Mouse (Mus musculus): ENCODE data around the gene Utp20. TPM values are rescaled to one million over a fixed set of nuclear protein-coding genes. Genes with fewer than 3 reads are reported as not detected.

Gene Utp20
- polyA plus RNA-seq (2014; fragmentation: Nextera tagmentation; extraction: Ambion mirVana): 11.0 and 11.4 TPM in 2 replicates

DNA sequence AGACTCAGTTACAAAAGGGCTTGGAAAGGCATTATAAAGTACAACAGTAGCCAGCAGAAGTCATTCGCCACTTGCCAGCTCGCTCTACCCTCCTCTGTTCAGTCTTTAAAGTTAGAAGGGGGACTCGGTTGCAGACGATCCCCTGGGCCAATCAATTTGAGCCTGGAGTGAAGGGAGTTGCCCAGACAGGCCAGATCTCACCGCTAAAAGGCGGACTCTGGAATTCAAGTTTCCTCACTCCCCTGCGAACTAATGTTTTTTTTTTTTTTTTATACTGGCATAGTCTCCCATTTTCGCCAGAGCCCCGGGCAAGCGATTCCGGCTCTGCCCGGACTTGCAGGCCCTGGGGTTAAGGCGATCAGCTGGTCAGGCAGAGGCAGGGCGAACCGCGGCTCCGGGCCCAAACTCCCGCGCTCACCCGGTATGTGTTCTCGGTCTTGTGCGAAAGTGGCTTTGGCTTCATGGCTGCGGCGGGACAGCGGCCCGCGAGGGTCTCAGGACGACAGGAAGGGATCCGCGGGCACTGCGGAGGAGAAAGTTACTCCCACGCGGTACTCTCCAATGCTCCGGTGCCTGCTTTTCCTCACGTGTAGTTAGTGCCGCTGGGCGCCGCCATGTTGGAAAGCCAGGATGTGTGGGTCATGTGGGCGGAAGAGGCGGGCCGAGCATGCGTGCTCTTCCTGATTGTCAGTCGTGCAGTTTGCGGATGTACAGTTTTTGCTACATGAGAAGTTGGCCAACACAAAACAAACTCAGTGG is at the start of gene Utp20:
TSS of gene Utp20 (minus strand) at position 617 of the 759 bp plus-strand sequence.
- ATAC-seq (ENCODE audit: insufficient number of reproducible peaks, insufficient read depth, low FRiP score, low read depth): peak; percentile 95
- peaks cover 0 to 4% of the 10 kb centered on the region in 2 experiments; a peak in 2 of 4 replicates for H3K4me1 ChIP-seq (ENCODE audit: control insufficient read depth in 2 of 2, insufficient read depth in 2 of 2, low read length in 2 of 2)
- peak within 1 kb of the TSS; percentile 74 to 96 for H3K4me3 ChIP-seq (ENCODE audit: control insufficient read depth in 1 of 2, insufficient read depth in 1 of 2, low read depth in 1 of 2, low read length in 2 of 2)
- H3K27me3 ChIP-seq (ENCODE audit: control insufficient read depth, insufficient read depth, low read length): no peaks in the 10 kb centered on the region
- WGBS: under 1% methylated on average over 44 of the region's 44 CpGs
- H3K27ac ChIP-seq (replicated peaks in 1 of 2; ENCODE audit: control insufficient read depth in 1 of 2, insufficient read depth in 1 of 2, low read depth in 2 of 2, low read length in 2 of 2): 0 out of 4 replicates have a peak within 1 kb of the TSS, but pooled peaks of 1 of the 2 experiments have one; percentile 33
- H3K9ac ChIP-seq (ENCODE audit: low read length): peak within 1 kb of the TSS; percentile 81
- peak within 1 kb of the TSS; percentile 87 for H3K4me2 ChIP-seq (ENCODE audit: low read length)
- H3K36me3 ChIP-seq (ENCODE audit: control insufficient read depth, insufficient read depth, low read length): peaks cover 34% of the 10 kb centered on the region
- no peaks in the 10 kb centered on the region for H3K9me3 ChIP-seq (ENCODE audit: control insufficient read depth, low read length)

DNA sequence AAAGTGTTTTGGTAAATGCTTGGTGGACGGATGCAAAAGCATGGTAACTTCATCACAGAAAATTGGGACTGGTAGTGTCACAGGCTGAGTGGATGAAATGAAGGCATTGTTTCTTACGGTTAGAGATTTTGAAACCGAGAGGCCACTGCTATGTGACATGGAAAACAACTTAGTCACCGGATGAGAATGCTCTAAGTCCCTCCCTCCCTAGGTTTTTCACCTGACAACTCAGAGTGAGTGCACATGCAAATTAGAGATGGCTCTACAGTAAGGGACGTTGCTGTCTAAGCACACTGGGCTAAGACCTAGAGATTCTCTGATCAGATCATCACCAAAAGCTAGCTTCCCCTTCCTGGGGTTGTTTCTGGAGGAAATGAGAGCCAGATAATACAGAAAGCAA is 48.3 kb upstream of the Utp20 start:
- Histone ChIP-seq H3K4me3 (ENCODE audit: control insufficient read depth in 1 of 2, insufficient read depth in 1 of 2, low read depth in 1 of 2, low read length in 2 of 2) (no peak overlapping the region), H3K9me3 (ENCODE audit: control insufficient read depth, low read length) (no peaks in the 10 kb centered on the region), H3K27me3 (ENCODE audit: control insufficient read depth, insufficient read depth, low read length) (no peaks in the 10 kb centered on the region), H3K27ac (replicated peaks in 1 of 2; ENCODE audit: control insufficient read depth in 1 of 2, insufficient read depth in 1 of 2, low read depth in 2 of 2, low read length in 2 of 2) (no peak overlapping the region), H3K9ac (ENCODE audit: low read length) (no peak overlapping the region), H3K4me2 (ENCODE audit: low read length) (no peak overlapping the region), H3K36me3 (ENCODE audit: control insufficient read depth, insufficient read depth, low read length) (no peaks in the 10 kb centered on the region), H3K4me1 (ENCODE audit: control insufficient read depth in 2 of 2, insufficient read depth in 2 of 2, low read length in 2 of 2) (no peaks in the 10 kb centered on the region)
- WGBS: 60% methylated on average over 5 of the region's 5 CpGs
- ATAC-seq (ENCODE audit: insufficient number of reproducible peaks, insufficient read depth, low FRiP score, low read depth): no peak

DNA sequence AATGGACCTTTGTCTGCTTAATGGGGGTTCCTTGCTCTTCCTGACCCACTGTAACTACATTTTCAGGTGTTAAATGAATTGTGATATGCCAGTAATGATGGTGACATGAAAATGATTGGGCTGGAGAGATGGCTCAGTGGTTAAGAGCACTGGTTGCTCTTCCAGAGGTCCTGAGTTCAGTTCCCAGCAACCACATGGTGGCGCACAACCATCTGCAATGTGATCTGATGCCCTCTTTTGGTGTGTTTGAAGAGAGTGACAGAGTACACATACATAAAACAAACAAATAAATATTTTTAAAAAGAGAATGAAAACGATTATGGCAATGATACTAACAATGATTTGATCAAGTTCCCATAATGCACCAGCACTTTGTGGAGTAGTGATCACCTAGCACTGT is 39.4 kb upstream of the Utp20 start:
- Histone ChIP-seq H3K9ac (ENCODE audit: low read length) (no peak overlapping the region), H3K36me3 (ENCODE audit: control insufficient read depth, insufficient read depth, low read length) (no peaks in the 10 kb centered on the region), H3K4me3 (ENCODE audit: control insufficient read depth in 1 of 2, insufficient read depth in 1 of 2, low read depth in 1 of 2, low read length in 2 of 2) (no peak overlapping the region), H3K27ac (replicated peaks in 1 of 2; ENCODE audit: control insufficient read depth in 1 of 2, insufficient read depth in 1 of 2, low read depth in 2 of 2, low read length in 2 of 2) (no peak overlapping the region), H3K4me2 (ENCODE audit: low read length) (no peak overlapping the region), H3K27me3 (ENCODE audit: control insufficient read depth, insufficient read depth, low read length) (no peaks in the 10 kb centered on the region), H3K4me1 (ENCODE audit: control insufficient read depth in 2 of 2, insufficient read depth in 2 of 2, low read length in 2 of 2) (no peaks in the 10 kb centered on the region), H3K9me3 (ENCODE audit: control insufficient read depth, low read length) (no peaks in the 10 kb centered on the region)
- no peak for ATAC-seq (ENCODE audit: insufficient number of reproducible peaks, insufficient read depth, low FRiP score, low read depth)
- WGBS: 63% methylated on average over 2 of the region's 2 CpGs

DNA sequence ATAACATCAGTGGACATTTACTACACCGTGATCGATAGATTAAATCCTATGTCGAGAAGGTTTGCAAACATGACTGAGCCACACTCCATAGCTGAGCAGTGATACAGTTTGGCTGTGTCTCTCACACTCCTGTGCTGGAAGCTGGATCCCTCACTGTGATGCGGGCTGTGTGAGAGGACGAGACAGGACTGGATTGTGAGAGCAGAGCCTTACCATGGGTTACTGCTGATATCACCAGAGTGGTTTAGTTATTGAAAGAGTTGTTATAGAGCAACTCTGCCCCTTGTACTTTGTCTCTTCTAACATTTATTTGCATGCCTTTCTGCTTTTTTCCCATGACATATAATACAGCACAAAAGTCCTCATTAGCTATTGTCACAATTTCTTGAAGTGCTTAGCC is 35.7 kb upstream of the Utp20 start:
- no peak overlapping the region for H3K4me2 ChIP-seq (ENCODE audit: low read length)
- no peaks in the 10 kb centered on the region for H3K36me3 ChIP-seq (ENCODE audit: control insufficient read depth, insufficient read depth, low read length)
- no peak for ATAC-seq (ENCODE audit: insufficient number of reproducible peaks, insufficient read depth, low FRiP score, low read depth)
- no peaks in the 10 kb centered on the region for H3K27me3 ChIP-seq (ENCODE audit: control insufficient read depth, insufficient read depth, low read length)
- no peak overlapping the region for H3K9ac ChIP-seq (ENCODE audit: low read length)
- H3K9me3 ChIP-seq (ENCODE audit: control insufficient read depth, low read length): no peaks in the 10 kb centered on the region
- H3K4me1 ChIP-seq (ENCODE audit: control insufficient read depth in 2 of 2, insufficient read depth in 2 of 2, low read length in 2 of 2): no peaks in the 10 kb centered on the region
- 83% methylated on average over 5 of the region's 5 CpGs for WGBS
- H3K27ac ChIP-seq (replicated peaks in 1 of 2; ENCODE audit: control insufficient read depth in 1 of 2, insufficient read depth in 1 of 2, low read depth in 2 of 2, low read length in 2 of 2): no peak overlapping the region
- H3K4me3 ChIP-seq (ENCODE audit: control insufficient read depth in 1 of 2, insufficient read depth in 1 of 2, low read depth in 1 of 2, low read length in 2 of 2): no peak overlapping the region

DNA sequence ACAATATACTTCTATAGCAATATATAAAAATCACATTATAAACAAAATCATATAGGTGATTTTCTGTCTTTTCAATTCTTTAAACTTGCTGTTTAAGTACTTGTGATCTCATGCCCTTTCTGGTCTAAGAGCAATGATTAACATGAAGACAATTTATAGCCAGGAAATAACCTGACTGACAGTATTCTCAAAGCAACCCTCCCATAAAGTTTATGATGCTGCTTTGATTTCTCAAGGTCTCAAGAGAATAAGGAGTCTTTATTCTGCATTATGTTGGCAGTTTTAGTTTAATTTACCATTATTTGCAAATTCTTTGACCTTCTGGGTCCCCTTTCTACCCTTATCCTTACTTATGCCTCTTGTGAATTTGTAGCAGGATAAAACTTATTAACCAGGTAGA is 34.8 kb upstream of the Utp20 start:
- Histone ChIP-seq H3K36me3 (ENCODE audit: control insufficient read depth, insufficient read depth, low read length) (no peaks in the 10 kb centered on the region), H3K9me3 (ENCODE audit: control insufficient read depth, low read length) (no peaks in the 10 kb centered on the region), H3K4me3 (ENCODE audit: control insufficient read depth in 1 of 2, insufficient read depth in 1 of 2, low read depth in 1 of 2, low read length in 2 of 2) (no peak overlapping the region), H3K27me3 (ENCODE audit: control insufficient read depth, insufficient read depth, low read length) (no peaks in the 10 kb centered on the region), H3K27ac (replicated peaks in 1 of 2; ENCODE audit: control insufficient read depth in 1 of 2, insufficient read depth in 1 of 2, low read depth in 2 of 2, low read length in 2 of 2) (no peak overlapping the region), H3K4me2 (ENCODE audit: low read length) (no peak overlapping the region), H3K4me1 (ENCODE audit: control insufficient read depth in 2 of 2, insufficient read depth in 2 of 2, low read length in 2 of 2) (no peaks in the 10 kb centered on the region), H3K9ac (ENCODE audit: low read length) (no peak overlapping the region)
- ATAC-seq (ENCODE audit: insufficient number of reproducible peaks, insufficient read depth, low FRiP score, low read depth): no peak

DNA sequence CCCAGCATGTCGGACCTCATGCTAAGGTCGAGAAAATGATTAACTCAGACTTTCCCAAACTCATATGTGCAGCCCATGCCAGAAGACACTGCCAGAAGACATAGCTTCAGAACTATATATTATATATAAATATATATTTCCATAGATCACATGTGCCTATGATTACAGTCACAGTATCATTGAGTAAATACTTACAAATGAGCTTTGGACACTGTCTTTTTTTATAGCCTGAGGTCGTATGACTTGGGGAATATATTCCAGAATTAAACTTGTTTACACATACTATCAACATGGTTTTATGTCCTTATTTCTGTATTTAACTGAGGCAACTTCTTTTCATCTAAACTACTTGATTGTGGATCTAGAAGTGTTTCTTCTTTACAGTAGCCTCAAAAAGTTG is 34.3 kb upstream of the Utp20 start:
- no peak overlapping the region for H3K4me2 ChIP-seq (ENCODE audit: low read length)
- H3K27me3 ChIP-seq (ENCODE audit: control insufficient read depth, insufficient read depth, low read length): no peaks in the 10 kb centered on the region
- H3K9ac ChIP-seq (ENCODE audit: low read length): no peak overlapping the region
- no peaks in the 10 kb centered on the region for H3K9me3 ChIP-seq (ENCODE audit: control insufficient read depth, low read length)
- no peaks in the 10 kb centered on the region for H3K4me1 ChIP-seq (ENCODE audit: control insufficient read depth in 2 of 2, insufficient read depth in 2 of 2, low read length in 2 of 2)
- no peak overlapping the region for H3K4me3 ChIP-seq (ENCODE audit: control insufficient read depth in 1 of 2, insufficient read depth in 1 of 2, low read depth in 1 of 2, low read length in 2 of 2)
- H3K27ac ChIP-seq (replicated peaks in 1 of 2; ENCODE audit: control insufficient read depth in 1 of 2, insufficient read depth in 1 of 2, low read depth in 2 of 2, low read length in 2 of 2): no peak overlapping the region
- 76% methylated on average over 3 of the region's 3 CpGs for WGBS
- no peak for ATAC-seq (ENCODE audit: insufficient number of reproducible peaks, insufficient read depth, low FRiP score, low read depth)
- no peaks in the 10 kb centered on the region for H3K36me3 ChIP-seq (ENCODE audit: control insufficient read depth, insufficient read depth, low read length)

DNA sequence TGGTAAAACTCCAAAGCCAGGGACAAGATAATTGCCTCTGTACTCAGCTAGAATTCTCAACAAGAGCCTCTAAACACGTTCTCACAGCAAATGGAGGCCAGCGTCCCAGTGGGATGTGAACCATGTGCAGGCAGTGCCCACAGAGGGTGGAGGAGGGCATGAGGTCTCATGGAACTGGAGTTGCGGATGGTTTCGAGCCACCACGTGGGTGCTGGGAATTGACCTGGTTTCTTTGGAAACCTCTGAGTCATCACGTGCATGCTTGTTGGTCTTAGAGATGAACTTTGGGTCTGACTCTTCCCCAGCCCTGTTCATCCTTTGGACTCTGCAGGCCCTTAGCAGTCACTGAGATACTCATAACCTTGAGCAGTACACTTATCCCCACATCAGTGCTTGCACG is 26.7 kb upstream of the Utp20 start:
- Histone ChIP-seq H3K27me3 (ENCODE audit: control insufficient read depth, insufficient read depth, low read length) (no peaks in the 10 kb centered on the region), H3K36me3 (ENCODE audit: control insufficient read depth, insufficient read depth, low read length) (no peaks in the 10 kb centered on the region), H3K9ac (ENCODE audit: low read length) (no peak overlapping the region), H3K4me2 (ENCODE audit: low read length) (no peak overlapping the region), H3K4me3 (ENCODE audit: control insufficient read depth in 1 of 2, insufficient read depth in 1 of 2, low read depth in 1 of 2, low read length in 2 of 2) (no peak overlapping the region), H3K9me3 (ENCODE audit: control insufficient read depth, low read length) (no peaks in the 10 kb centered on the region), H3K27ac (replicated peaks in 1 of 2; ENCODE audit: control insufficient read depth in 1 of 2, insufficient read depth in 1 of 2, low read depth in 2 of 2, low read length in 2 of 2) (no peak overlapping the region), H3K4me1 (ENCODE audit: control insufficient read depth in 2 of 2, insufficient read depth in 2 of 2, low read length in 2 of 2) (no peaks in the 10 kb centered on the region)
- ATAC-seq (ENCODE audit: insufficient number of reproducible peaks, insufficient read depth, low FRiP score, low read depth): no peak
- WGBS: 80% methylated on average over 7 of the region's 7 CpGs

DNA sequence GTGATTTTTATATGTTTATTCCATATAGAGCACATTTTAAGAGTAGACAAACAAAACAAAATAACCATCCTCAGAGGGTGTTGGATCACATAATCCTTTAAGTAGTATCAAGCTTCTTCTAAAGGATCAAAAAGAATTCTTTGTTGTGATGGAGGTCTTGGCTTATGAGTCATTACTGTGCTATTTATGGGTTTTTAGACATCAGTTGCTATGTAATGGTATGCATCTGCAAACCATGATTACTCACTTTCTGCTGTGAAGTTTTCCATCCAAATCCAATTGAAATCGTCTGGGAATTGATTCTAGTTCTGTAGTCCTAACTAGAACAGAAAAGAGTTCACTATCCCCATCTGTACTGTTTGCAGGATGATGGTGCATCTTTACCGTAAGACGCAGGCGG is 23.4 kb upstream of the Utp20 start:
- Histone ChIP-seq H3K9ac (ENCODE audit: low read length) (no peak overlapping the region), H3K4me1 (ENCODE audit: control insufficient read depth in 2 of 2, insufficient read depth in 2 of 2, low read length in 2 of 2) (no peaks in the 10 kb centered on the region), H3K36me3 (ENCODE audit: control insufficient read depth, insufficient read depth, low read length) (no peaks in the 10 kb centered on the region), H3K27me3 (ENCODE audit: control insufficient read depth, insufficient read depth, low read length) (no peaks in the 10 kb centered on the region), H3K4me3 (ENCODE audit: control insufficient read depth in 1 of 2, insufficient read depth in 1 of 2, low read depth in 1 of 2, low read length in 2 of 2) (no peak overlapping the region), H3K27ac (replicated peaks in 1 of 2; ENCODE audit: control insufficient read depth in 1 of 2, insufficient read depth in 1 of 2, low read depth in 2 of 2, low read length in 2 of 2) (no peak overlapping the region), H3K4me2 (ENCODE audit: low read length) (no peak overlapping the region), H3K9me3 (ENCODE audit: control insufficient read depth, low read length) (no peaks in the 10 kb centered on the region)
- no peak for ATAC-seq (ENCODE audit: insufficient number of reproducible peaks, insufficient read depth, low FRiP score, low read depth)
- WGBS: 82% methylated on average over 4 of the region's 4 CpGs
